Mouse (Mus musculus) liver, adult 2 months (tissue): ENCODE measurements around the gene Fam71d. TPM values are rescaled to one million over a fixed set of nuclear protein-coding genes. Genes with fewer than 3 reads are reported as not detected.

Source experiments
- DNase-seq: peaks from one replicate; pipeline ENCODE4 v3.0.0-alpha.2; 2011; ENCODE audit warnings: low read depth, low spot score; ENCODE audit errors: extremely low read depth
- H3K27ac ChIP-seq: fragments of 200-500 bp; replicated peaks from 2 replicates; pipeline ENCODE4 v1.5.1; 2012; ENCODE audit warnings: low read depth, mild to moderate bottlenecking, control low read depth, inconsistent platforms, low read length; ENCODE audit not compliant: insufficient read depth
- H3K27me3 ChIP-seq: fragments of 200-500 bp; 2 replicates; pipeline ENCODE4 v1.6.1; 2012; ENCODE audit warnings: mild to moderate bottlenecking, moderate library complexity, low read length, inconsistent platforms; ENCODE audit not compliant: control insufficient read depth, insufficient read depth
- H3K36me3 ChIP-seq: fragments of 200-500 bp; 2 replicates; pipeline ENCODE4 v1.6.1; 2012; ENCODE audit warnings: low read length, inconsistent platforms; ENCODE audit not compliant: control insufficient read depth, insufficient read depth
- H3K4me1 ChIP-seq: fragments of 200-500 bp; 2 replicates; pipeline ENCODE4 v1.6.1; 2011; ENCODE audit warnings: low read length; ENCODE audit not compliant: control insufficient read depth, insufficient read depth
- H3K4me3 ChIP-seq: fragments of 200-500 bp; 2 replicates; pipeline ENCODE4 v1.5.1; 2011; ENCODE audit warnings: low read depth, mild to moderate bottlenecking, control low read depth, low read length, moderate library complexity; ENCODE audit not compliant: insufficient read depth
- H3K79me2 ChIP-seq: fragments of 200-500 bp; 2 replicates; pipeline ENCODE4 v1.6.1; 2012; ENCODE audit warnings: inconsistent platforms, mild to moderate bottlenecking, low read length, moderate library complexity; ENCODE audit not compliant: control insufficient read depth, insufficient read depth
- H3K9ac ChIP-seq: fragments of 200-500 bp; 2 replicates; pipeline ENCODE4 v1.6.1; 2012; ENCODE audit warnings: low read depth, mild to moderate bottlenecking, control low read depth, inconsistent platforms, low read length
- CTCF ChIP-seq: fragments of 200-500 bp; IDR thresholded peaks from 2 replicates; pipeline ENCODE4 v1.5.1; 2011; ENCODE audit warnings: low read depth, low read length, control low read depth
- POLR2A ChIP-seq: fragments of 200-500 bp; IDR thresholded peaks from 2 replicates; pipeline ENCODE4 v1.6.1; 2011; ENCODE audit warnings: low read length, control low read depth; ENCODE audit not compliant: insufficient read depth; ENCODE audit errors: extremely low read depth
- WGBS: fragments of 180-500 bp; shearing (Covaris S2); methylation state at CpG from one replicate; pipeline ENCODE4 v1.1.7; 2018; 5-methylcytosine and 5-hydroxymethylcytosine counted together
- polyA plus RNA-seq: library from polyadenylated mRNA; depleted of rRNA; stranded (reverse); fragments of >200 nt; gene quantifications from 2 replicates; pipeline ENCODE4 v1.2.3, GENCODE M21; 2012
- total RNA-seq: library from RNA; depleted of rRNA; stranded (reverse); fragments of >200 nt; gene quantifications from 2 replicates; pipeline ENCODE4 v1.2.3, GENCODE M21; 2014

The Fam71d gene
- total and polyA plus RNA-seq, 2 experiments, result not detected

- under 1% methylated on average over 91 of the region's 98 CpGs for WGBS
These were observed 57.4 kb downstream of the Fam71d start, which contains the start of gene Mpp5 for GRCm38 (mm10) chr12:78748557-78749377. Mpp5 (plus strand) TSS chr12:78748907.

GRCm38 (mm10) chr12:78749378-78749801 is 58.1 kb downstream of the Fam71d start:
- TF ChIP-seq CTCF, result no peak
- TF ChIP-seq POLR2A, result no peak
- Histone ChIP-seq H3K79me2 (peaks cover 2% of the 10 kb centered on the region; the same call in 1 of the 2 replicates), H3K4me1 (no peaks in the 10 kb centered on the region), H3K4me3 (peak overlapping the region; percentile 84), H3K27ac (peak overlapping the region; percentile 84), H3K9ac (peak overlapping the region; percentile 86), H3K36me3 (no peaks in the 10 kb centered on the region), H3K27me3 (no peaks in the 10 kb centered on the region)
- peak; percentile 72 for DNase-seq
- WGBS, result under 1% methylated on average over 25 of the region's 25 CpGs

More at GRCm38 (mm10) chr12:78748557-78749377, 57.4 kb downstream of the Fam71d start, which contains the start of gene Mpp5:
- Histone ChIP-seq H3K27me3 (no peaks in the 10 kb centered on the region), H3K27ac (peak within 1 kb of the TSS; percentile 84), H3K79me2 (peaks cover 2% of the 10 kb centered on the region; the same call in 1 of the 2 replicates), H3K4me3 (peak within 1 kb of the TSS; percentile 84), H3K36me3 (no peaks in the 10 kb centered on the region), H3K4me1 (no peaks in the 10 kb centered on the region), H3K9ac (peak within 1 kb of the TSS; percentile 86)
- TF ChIP-seq CTCF (no peak), POLR2A (peak; percentile 57; the same call in 1 of the 2 replicates)
- peak; percentile 74 for DNase-seq

GRCm38 (mm10) chr12:78761979-78762378 is 70.6 kb downstream of the Fam71d start:
- H3K27ac ChIP-seq, result no peak overlapping the region
- no peaks in the 10 kb centered on the region for H3K4me1 ChIP-seq
- H3K9ac ChIP-seq, result no peak overlapping the region
- H3K4me3 ChIP-seq, result no peak overlapping the region
- no peaks in the 10 kb centered on the region for H3K36me3 ChIP-seq
- DNase-seq, result peak; percentile 28
- H3K79me2 ChIP-seq, result peaks cover 8% of the 10 kb centered on the region; the same call in 1 of the 2 replicates
- H3K27me3 ChIP-seq, result no peaks in the 10 kb centered on the region
- TF ChIP-seq CTCF (no peak), POLR2A (no peak)

GRCm38 (mm10) chr12:78769031-78769713 is 77.8 kb downstream of the Fam71d start:
- WGBS, result 32% methylated on average over 6 of the region's 6 CpGs
- TF ChIP-seq CTCF (no peak), POLR2A (no peak)
- no peaks in the 10 kb centered on the region for H3K36me3 ChIP-seq
- no peaks in the 10 kb centered on the region for H3K27me3 ChIP-seq
- DNase-seq, result peak; percentile 85
- no peak overlapping the region for H3K27ac ChIP-seq
- H3K9ac ChIP-seq, result no peak overlapping the region
- peaks cover 6% of the 10 kb centered on the region; the same call in 1 of the 2 replicates for H3K79me2 ChIP-seq
- H3K4me3 ChIP-seq, result no peak overlapping the region
- peaks cover 3% of the 10 kb centered on the region; the same call in 1 of the 2 replicates for H3K4me1 ChIP-seq

GRCm38 (mm10) chr12:78773211-78773610 is 81.9 kb downstream of the Fam71d start:
- Histone ChIP-seq H3K4me1 (peaks cover 3% of the 10 kb centered on the region; the same call in 1 of the 2 replicates), H3K4me3 (no peak overlapping the region), H3K9ac (no peak overlapping the region), H3K27ac (no peak overlapping the region), H3K79me2 (peaks cover 3% of the 10 kb centered on the region; the same call in 1 of the 2 replicates), H3K27me3 (no peaks in the 10 kb centered on the region), H3K36me3 (no peaks in the 10 kb centered on the region)
- 73% methylated on average over 2 of the region's 2 CpGs for WGBS
- TF ChIP-seq POLR2A (no peak), CTCF (no peak)
- no peak for DNase-seq
